Mouse (Mus musculus): ENCODE results near the gene Zfpm1.

Gene Zfpm1

GRCm38 (mm10) chr8:122282035-122282358 lies at the start of gene Zfpm1:
Zfpm1 (plus strand) TSS chr8:122282141.
- WGBS = 1% methylated on average over 57 of the region's 60 CpGs

GRCm38 (mm10) chr8:122234055-122234454 lies 47.9 kb upstream of the Zfpm1 start:
- 61% methylated on average over 11 of the region's 11 CpGs for WGBS

GRCm38 (mm10) chr8:122236521-122236920 lies 45.4 kb upstream of the Zfpm1 start:
- WGBS = 94% methylated on average over 3 of the region's 3 CpGs

- WGBS = 64% methylated on average over 11 of the region's 11 CpGs
Measured at GRCm38 (mm10) chr8:122238225-122238624, 43.7 kb upstream of the Zfpm1 start.

- WGBS = 77% methylated on average over 8 of the region's 8 CpGs
Measured at GRCm38 (mm10) chr8:122238731-122239130, 43.2 kb upstream of the Zfpm1 start.

- WGBS = 84% methylated on average over 16 of the region's 16 CpGs
Measured at GRCm38 (mm10) chr8:122240241-122241026, 41.5 kb upstream of the Zfpm1 start.

- 73% methylated on average over 4 of the region's 4 CpGs for WGBS
Measured at GRCm38 (mm10) chr8:122243310-122243709, 38.6 kb upstream of the Zfpm1 start.

- 76% methylated on average over 6 of the region's 6 CpGs for WGBS
Measured at GRCm38 (mm10) chr8:122245161-122245560, 36.8 kb upstream of the Zfpm1 start.

- 59% methylated on average over 12 of the region's 12 CpGs for WGBS
Measured at GRCm38 (mm10) chr8:122246257-122247211, 35.4 kb upstream of the Zfpm1 start.

GRCm38 (mm10) chr8:122251739-122252138 lies 30.2 kb upstream of the Zfpm1 start:
- 72% methylated on average over 1 of the region's 1 CpGs for WGBS

GRCm38 (mm10) chr8:122252366-122252765 lies 29.6 kb upstream of the Zfpm1 start:
- 79% methylated on average over 5 of the region's 5 CpGs for WGBS

- 80% methylated on average over 2 of the region's 2 CpGs for WGBS
Measured at GRCm38 (mm10) chr8:122259351-122259750, 22.6 kb upstream of the Zfpm1 start.

GRCm38 (mm10) chr8:122260755-122261154 lies 21.2 kb upstream of the Zfpm1 start:
- 74% methylated on average over 9 of the region's 9 CpGs for WGBS

- WGBS = 80% methylated on average over 16 of the region's 16 CpGs
Measured at GRCm38 (mm10) chr8:122262835-122263234, 19.1 kb upstream of the Zfpm1 start.

GRCm38 (mm10) chr8:122264243-122264642 lies 17.7 kb upstream of the Zfpm1 start:
- 27% methylated on average over 9 of the region's 9 CpGs for WGBS

GRCm38 (mm10) chr8:122265522-122265921 lies 16.4 kb upstream of the Zfpm1 start:
- WGBS = 91% methylated on average over 8 of the region's 8 CpGs

GRCm38 (mm10) chr8:122266867-122267266 lies 15.1 kb upstream of the Zfpm1 start:
- 52% methylated on average over 13 of the region's 13 CpGs for WGBS

GRCm38 (mm10) chr8:122268861-122269260 lies 13.1 kb upstream of the Zfpm1 start:
- WGBS = 65% methylated on average over 24 of the region's 24 CpGs

- WGBS = 8% methylated on average over 21 of the region's 21 CpGs
Measured at GRCm38 (mm10) chr8:122269404-122269803, 12.5 kb upstream of the Zfpm1 start.

GRCm38 (mm10) chr8:122270555-122270954 lies 11.4 kb upstream of the Zfpm1 start:
- WGBS = 77% methylated on average over 7 of the region's 7 CpGs

- 24% methylated on average over 5 of the region's 5 CpGs for WGBS
Measured at GRCm38 (mm10) chr8:122273152-122273551, 8.8 kb upstream of the Zfpm1 start.

GRCm38 (mm10) chr8:122273826-122274225 lies 8.1 kb upstream of the Zfpm1 start:
- whole genome bisulfite sequencing = 41% methylated on average over 7 of the region's 7 CpGs
